Mouse (Mus musculus) limb, embryonic 10.5 days (tissue): ENCODE results near the gene Trmt10b. TPM values are rescaled to one million over a fixed set of nuclear protein-coding genes. Genes with fewer than 3 reads are reported as not detected.

Experiments
- polyA plus RNA-seq: library from polyadenylated mRNA; unstranded; fragments of >200 nt; fragmentation: Nextera tagmentation; extraction: Ambion mirVana; gene quantifications from 2 replicates; pipeline ENCODE4 v1.2.1, GENCODE M21; 2016

Trmt10b gene
- polyA plus RNA-seq, 1 experiment from 2014 or later: 17.8 TPM

Other genes with a start within 250 kb of the Trmt10b start
- gene Fbxo10, start 212.5 kb upstream of the Trmt10b start, polyA plus RNA-seq: 13.7 and 17.9 TPM in 2 replicates
- gene Tomm5, start 189.0 kb upstream of the Trmt10b start, polyA plus RNA-seq: 210 and 265 TPM in 2 replicates
- 0.45 and 1.2 TPM in 2 replicates for gene Frmpd1, start 112.3 kb upstream of the Trmt10b start, polyA plus RNA-seq
- gene Dcaf10, start 45.0 kb downstream of the Trmt10b start, polyA plus RNA-seq: 9.6 and 11.9 TPM in 2 replicates
- gene Exosc3, start 45.6 kb downstream of the Trmt10b start, polyA plus RNA-seq: 109 and 126 TPM in 2 replicates
- gene Slc25a51, start 111.6 kb downstream of the Trmt10b start, polyA plus RNA-seq: 75.6 and 85.1 TPM in 2 replicates
- 4.3 and 4.8 TPM in 2 replicates for gene Shb, start 235.3 kb downstream of the Trmt10b start, polyA plus RNA-seq